ENCODE assay signal across 8 mouse cellular contexts in the genomic region with DNA sequence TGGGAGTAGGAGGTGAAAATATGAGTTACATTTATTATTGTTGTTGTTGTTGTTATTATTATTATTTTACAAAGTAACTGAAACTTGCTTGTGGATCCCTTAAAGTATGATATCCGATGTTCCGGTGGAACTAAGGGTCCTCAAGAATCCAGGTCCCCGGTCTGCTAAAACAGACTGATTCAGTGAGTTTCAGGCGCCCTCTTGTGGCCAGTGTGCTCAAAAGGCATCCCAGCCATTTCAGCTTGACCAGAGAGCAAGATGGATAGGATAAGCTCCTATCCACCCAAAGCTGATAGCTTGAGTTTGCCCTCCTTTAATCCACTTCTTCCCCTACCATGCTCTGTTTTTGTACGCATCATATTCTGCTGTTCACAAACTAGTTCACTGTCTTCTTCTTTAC. TPM values are rescaled to one million over a fixed set of nuclear protein-coding genes. Genes with fewer than 3 reads are reported as not detected.
DNase-seq lines count a peak whose midpoint lies in the region; ATAC-seq and TF ChIP-seq lines count a peak whose summit lies in the region.

No protein-coding gene starts in this region.

- TF ChIP-seq CTCF in lung, postnatal 0 days (IDR thresholded peaks at IDR 0.05), result peak; percentile 94

- WGBS in lung, postnatal 0 days, result under 1% methylated on average over 5 of the region's 5 CpGs

- H3K36me3 ChIP-seq in lung, postnatal 0 days (ENCODE audit: insufficient read depth, low read length), result no peaks in the 10 kb centered on the region

- peak; percentile 76 for DNase-seq in urinary bladder, postnatal 14 days (ENCODE audit: low spot score)
- DNase-seq in urinary bladder, adult 2 months (ENCODE audit: low spot score), result no peak
- DNase-seq in c-Kit-positive CD71-positive TER-119-negative erythroid progenitor cells, embryonic 14.5 days (ENCODE audit: low read depth), result peak; percentile 48
- peak; percentile 66 to 89 for DNase-seq in kidney, postnatal 36 days
- DNase-seq in lung, postnatal 0 days (ENCODE audit: low spot score), result peak; percentile 81
- DNase-seq in right cerebral cortex, adult 2 months (ENCODE audit: low spot score in 2 of 2), result peak; percentile 84 to 86
- peak; percentile 48 for DNase-seq in yolk sac, embryonic 10.5 days (ENCODE audit: low spot score)

- no peak for TF ChIP-seq EP300 in lung, postnatal 0 days (IDR thresholded peaks at IDR 0.05)

- no peak overlapping the region for H3K4me3 ChIP-seq in lung, postnatal 0 days (ENCODE audit: low read depth, low read length)

- no peaks in the 10 kb centered on the region for H3K27me3 ChIP-seq in lung, postnatal 0 days (replicated peaks; ENCODE audit: insufficient read depth, low read length)

- ATAC-seq in frontal cortex, adult (ENCODE audit: low TSS enrichment), result peak; percentile 66; the same call in 1 of the 2 replicates
- ATAC-seq in lung, postnatal 0 days, result no peak

- H3K4me1 ChIP-seq in lung, postnatal 0 days (ENCODE audit: insufficient read depth, low read depth, low read length), result no peaks in the 10 kb centered on the region

- H3K4me2 ChIP-seq in lung, postnatal 0 days (replicated peaks; ENCODE audit: low read depth, low read length), result no peak overlapping the region

- no peak overlapping the region for H3K9ac ChIP-seq in lung, postnatal 0 days (replicated peaks; ENCODE audit: low read depth)

- no peak overlapping the region for H3K27ac ChIP-seq in lung, postnatal 0 days (ENCODE audit: low read length)

- no peaks in the 10 kb centered on the region for H3K9me3 ChIP-seq in lung, postnatal 0 days (ENCODE audit: low read length)

RNA-seq across cellular contexts. Expression of a gene that starts 35.0 kb away (rescaled TPM):
- 8.7 and 9.9 TPM in 2 replicates for polyA plus RNA-seq in urinary bladder, adult 2 months (2012; rRNA removed)
- polyA plus RNA-seq in lung, postnatal 0 days (2015; fragmentation: Nextera tagmentation; extraction: Ambion mirVana), result 6.7 and 8.8 TPM in 2 replicates
